Mouse (Mus musculus) kidney, embryonic 16.5 days (tissue): Measurements from ENCODE around the gene Acly. TPM values are rescaled to one million over a fixed set of nuclear protein-coding genes. Genes with fewer than 3 reads are reported as not detected.
"Not testable (repeated sequence)": the region's sequence is repeated elsewhere in the genome, so short reads cannot be mapped to it uniquely, and the experiment has no call there.

Experiments used
- ATAC-seq: fragments of 200-750 bp; cut with Nextera tagmentation; 2 replicates; pipeline ENCODE4 v1.8.0; 2017; ENCODE audit warnings: moderate TSS enrichment; ENCODE audit not compliant: low FRiP score, low TSS enrichment
- H3K27ac ChIP-seq: fragments of 300-500 bp; sonication (generic); 2 replicates; pipeline ENCODE4 v1.5.1; 2014; ENCODE audit warnings: low read length
- H3K27me3 ChIP-seq: fragments of 300-500 bp; sonication (generic); 2 replicates; pipeline ENCODE4 v1.6.1; 2014; ENCODE audit warnings: low read length, control low read depth, mixed read lengths; ENCODE audit not compliant: insufficient read depth
- H3K36me3 ChIP-seq: fragments of 300-500 bp; sonication (generic); 2 replicates; pipeline ENCODE4 v1.6.1; 2014; ENCODE audit warnings: low read length, control low read depth, mixed read lengths; ENCODE audit not compliant: insufficient read depth
- H3K4me1 ChIP-seq: fragments of 300-500 bp; sonication (generic); 2 replicates; pipeline ENCODE4 v1.6.1; 2014; ENCODE audit warnings: low read length, control low read depth, mixed read lengths; ENCODE audit not compliant: insufficient read depth
- H3K4me2 ChIP-seq: fragments of 300-500 bp; sonication (generic); replicated peaks from 2 replicates; pipeline ENCODE4 v1.6.1; 2014; ENCODE audit warnings: low read depth, low read length
- H3K4me3 ChIP-seq: fragments of 300-500 bp; sonication (generic); 2 replicates; pipeline ENCODE4 v1.5.1; 2014; ENCODE audit warnings: mild to moderate bottlenecking, low read length
- H3K9ac ChIP-seq: fragments of 300-500 bp; sonication (generic); replicated peaks from 2 replicates; pipeline ENCODE4 v1.6.1; 2014; ENCODE audit warnings: low read length
- H3K9me3 ChIP-seq: fragments of 300-500 bp; sonication (generic); 2 replicates; pipeline ENCODE4 v1.6.1; 2016; ENCODE audit warnings: low read length, control low read depth
- WGBS: fragments of 180-500 bp; shearing (Covaris S2); extraction: QIAGEN DNeasy Blood & Tissue Kit; methylation state at CpG from one replicate; pipeline ENCODE4 v1.1.7; 2014; 5-methylcytosine and 5-hydroxymethylcytosine counted together
- polyA plus RNA-seq: library from polyadenylated mRNA; unstranded; fragments of >200 nt; fragmentation: Nextera tagmentation; extraction: Ambion mirVana; gene quantifications from 2 replicates; pipeline ENCODE4 v1.2.1, GENCODE M21; 2015

Gene Acly
- polyA plus RNA-seq, 1 experiment from 2014 or later, result 173 TPM

DNA sequence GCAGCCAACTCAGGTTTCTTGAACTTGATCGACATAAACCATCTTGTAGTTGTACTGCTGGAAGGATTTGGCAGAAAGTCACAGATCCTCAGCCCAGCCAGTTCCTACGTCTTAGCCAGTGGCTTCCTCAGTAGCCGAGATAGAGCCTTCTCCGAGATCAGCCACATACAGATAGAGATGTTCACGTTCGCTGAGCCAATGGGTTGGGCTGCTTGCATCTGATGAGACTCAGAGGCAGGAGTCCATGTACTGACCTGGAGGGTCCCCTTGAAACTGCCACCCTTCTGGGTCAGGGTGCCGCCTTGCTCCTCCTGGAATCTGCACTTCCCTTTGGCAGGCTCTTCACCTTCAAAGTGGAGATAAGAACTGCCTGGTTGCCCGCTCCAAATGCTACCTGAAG is 21.7 kb upstream of the Acly start:
- WGBS, result 77% methylated on average over 8 of the region's 8 CpGs
- no peaks in the 10 kb centered on the region for H3K27me3 ChIP-seq

DNA sequence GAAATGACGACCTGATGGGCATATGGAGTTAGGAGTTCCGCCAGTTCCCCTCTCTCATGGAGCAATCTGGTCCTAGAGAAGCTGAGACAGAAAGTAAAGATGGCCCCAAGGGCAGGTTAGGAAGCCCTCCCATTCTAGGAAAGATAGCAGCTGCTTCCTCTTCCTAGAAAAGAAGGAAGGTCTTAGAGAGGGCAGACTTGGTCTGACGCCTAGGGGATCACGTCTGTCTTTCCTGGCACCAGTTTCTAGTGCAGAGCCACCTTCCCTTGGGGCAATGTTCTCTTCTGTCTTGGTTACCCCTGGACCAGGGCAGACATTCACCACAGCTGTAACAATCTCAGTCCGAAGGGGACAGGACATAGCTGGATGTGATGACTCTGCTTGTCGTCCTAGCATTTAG is 20.3 kb upstream of the Acly start:
- 77% methylated on average over 6 of the region's 6 CpGs for WGBS

More for the DNA sequence above, 21.7 kb upstream of the Acly start:
- Histone ChIP-seq H3K4me3 (no peak overlapping the region), H3K4me2 (no peak overlapping the region), H3K4me1 (peaks cover 10% of the 10 kb centered on the region; the same call in 1 of the 2 replicates), H3K9me3 (no peaks in the 10 kb centered on the region), H3K27ac (no peak overlapping the region), H3K9ac (no peak overlapping the region), H3K36me3 (no peaks in the 10 kb centered on the region)
- no peak for ATAC-seq

DNA sequence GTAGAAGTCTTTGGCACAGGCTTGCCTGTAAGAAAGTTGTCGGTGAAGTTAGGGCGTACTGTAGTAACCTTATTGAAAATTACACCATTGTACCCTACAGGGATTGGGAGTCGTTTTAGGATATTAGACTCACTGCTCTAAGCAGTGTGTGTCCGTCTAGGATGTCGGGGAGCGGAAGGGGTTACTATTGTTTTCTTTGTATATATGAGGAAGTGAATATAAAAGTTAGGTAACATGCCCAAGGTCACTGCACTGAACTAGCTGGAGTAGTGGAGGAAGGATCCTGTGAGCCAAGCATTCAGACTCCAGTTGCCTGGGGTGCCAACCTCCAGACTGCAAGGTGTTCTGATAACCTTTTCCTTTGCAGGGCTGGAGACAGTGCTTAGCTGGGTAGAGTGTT is 19.2 kb upstream of the Acly start:
- no peaks in the 10 kb centered on the region for H3K9me3 ChIP-seq
- 82% methylated on average over 6 of the region's 6 CpGs for WGBS
- H3K9ac ChIP-seq, result no peak overlapping the region
- H3K4me2 ChIP-seq, result no peak overlapping the region
- H3K27ac ChIP-seq, result no peak overlapping the region
- peaks cover 10% of the 10 kb centered on the region; the same call in 1 of the 2 replicates for H3K4me1 ChIP-seq
- no peaks in the 10 kb centered on the region for H3K36me3 ChIP-seq
- H3K27me3 ChIP-seq, result no peaks in the 10 kb centered on the region
- ATAC-seq, result no peak
- H3K4me3 ChIP-seq, result no peak overlapping the region

More for the DNA sequence above, 20.3 kb upstream of the Acly start:
- Histone ChIP-seq H3K36me3 (no peaks in the 10 kb centered on the region), H3K9me3 (no peaks in the 10 kb centered on the region), H3K4me3 (no peak overlapping the region), H3K27me3 (no peaks in the 10 kb centered on the region), H3K27ac (no peak overlapping the region), H3K9ac (no peak overlapping the region), H3K4me1 (peaks cover 10% of the 10 kb centered on the region; the same call in 1 of the 2 replicates), H3K4me2 (no peak overlapping the region)
- ATAC-seq, result no peak

DNA sequence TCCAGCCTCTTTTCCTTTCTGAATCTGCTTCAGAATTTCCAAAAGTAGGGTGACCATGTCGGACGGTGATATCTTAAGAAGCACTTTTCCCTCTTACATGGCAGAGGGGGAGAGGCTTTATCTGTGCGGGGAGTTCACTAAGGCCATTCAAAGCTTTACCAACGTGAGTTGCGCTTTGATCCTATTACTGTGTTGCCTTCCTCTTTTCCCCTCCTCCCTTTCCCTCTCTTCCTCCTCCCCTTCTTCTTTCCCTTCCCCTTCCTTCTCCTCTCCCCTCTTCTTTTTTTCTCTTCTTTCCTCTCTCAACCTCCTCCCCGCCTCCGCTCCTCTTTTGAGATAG is 17.9 kb upstream of the Acly start:
- no peak; the same call in 1 of the 2 replicates for ATAC-seq
- 31% methylated on average over 7 of the region's 7 CpGs for WGBS
- Histone ChIP-seq H3K4me1 (peaks cover 10% of the 10 kb centered on the region; the same call in 1 of the 2 replicates), H3K4me2 (peak overlapping the region; percentile 66), H3K4me3 (peak overlapping the region; percentile 43), H3K9ac (peak overlapping the region; percentile 57), H3K27ac (no peak overlapping the region), H3K27me3 (no peaks in the 10 kb centered on the region), H3K36me3 (no peaks in the 10 kb centered on the region), H3K9me3 (no peaks in the 10 kb centered on the region)

DNA sequence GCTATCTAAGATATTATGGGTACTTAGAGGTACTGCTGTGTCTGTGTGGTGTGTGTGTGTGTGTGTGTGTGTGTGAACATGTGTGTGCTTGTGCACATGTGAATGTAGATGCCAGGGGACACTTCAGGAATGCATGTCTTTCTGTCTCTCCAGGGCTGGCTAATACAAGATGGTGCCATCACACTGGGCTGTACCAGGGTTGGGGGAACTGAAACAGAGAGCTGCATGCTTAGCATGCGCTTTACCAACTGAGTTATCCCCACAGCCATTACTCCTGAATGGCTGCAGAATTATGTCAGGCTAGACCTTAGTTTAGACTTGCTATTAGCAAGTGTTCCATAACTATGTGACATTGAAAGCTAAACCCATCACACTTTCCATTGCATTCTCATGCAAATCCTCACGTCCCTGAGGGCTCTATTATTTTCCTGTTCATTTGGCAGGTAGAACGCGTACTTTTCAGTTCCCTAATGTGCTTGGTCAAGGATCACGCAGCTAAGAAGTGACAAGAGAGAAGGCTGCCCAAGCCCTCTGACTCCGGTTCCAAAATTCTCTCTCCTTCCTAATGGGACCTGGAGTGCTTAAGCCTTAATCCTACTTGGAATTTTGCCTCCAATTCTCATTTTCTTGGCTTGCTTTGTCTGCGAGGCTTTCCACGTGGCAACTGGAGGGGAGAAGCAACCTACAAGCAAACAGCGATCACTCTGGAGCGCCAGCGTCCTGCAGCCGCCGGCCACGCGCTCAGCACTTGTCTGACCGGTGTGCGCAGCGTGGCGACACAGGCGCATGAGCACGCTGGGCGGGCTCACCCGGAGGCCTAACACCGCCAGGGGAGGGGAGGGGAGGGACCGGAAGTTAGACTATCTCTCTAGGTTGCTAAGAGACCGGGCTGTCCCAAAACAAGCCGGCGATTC is 17.3 kb upstream of the Acly start, which contains the start of gene Ttc25:
Gene Ttc25 (plus strand): TSS at position 776 of the 914 bp plus-strand sequence.
- no peaks in the 10 kb centered on the region for H3K9me3 ChIP-seq
- ATAC-seq, result peak; percentile 99
- H3K9ac ChIP-seq, result peak within 1 kb of the TSS; percentile 57
- H3K4me3 ChIP-seq, result peak within 1 kb of the TSS; percentile 43
- WGBS, result 5% methylated on average over 28 of the region's 28 CpGs
- no peaks in the 10 kb centered on the region for H3K36me3 ChIP-seq
- H3K4me1 ChIP-seq, result peaks cover 10% of the 10 kb centered on the region; the same call in 1 of the 2 replicates
- H3K27ac ChIP-seq, result no peak within 1 kb of the TSS
- no peaks in the 10 kb centered on the region for H3K27me3 ChIP-seq
- peak within 1 kb of the TSS; percentile 66 for H3K4me2 ChIP-seq

DNA sequence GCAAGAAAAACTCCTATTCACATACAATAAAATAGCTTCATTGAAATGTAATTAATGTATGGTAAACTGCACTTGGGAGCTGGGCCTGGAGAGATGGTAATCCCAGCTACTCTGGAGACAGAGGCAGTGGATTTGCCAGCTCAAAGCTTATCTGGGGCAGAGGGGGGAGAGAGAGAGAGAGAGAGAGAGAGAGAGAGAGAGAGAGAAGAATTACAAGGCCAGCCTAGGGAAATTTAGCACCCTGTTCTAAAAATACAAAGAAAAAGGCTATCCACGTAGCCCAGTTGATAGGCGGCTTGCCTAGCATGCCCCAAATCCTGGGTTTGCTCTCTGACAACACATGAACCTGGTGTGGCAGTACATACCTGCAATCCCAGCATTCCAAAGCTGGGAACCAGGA is 13.8 kb upstream of the Acly start:
- H3K27ac ChIP-seq, result no peak overlapping the region
- no peaks in the 10 kb centered on the region for H3K36me3 ChIP-seq
- ATAC-seq, result no peak
- H3K9me3 ChIP-seq, result no peaks in the 10 kb centered on the region
- no peak overlapping the region for H3K9ac ChIP-seq
- no peaks in the 10 kb centered on the region for H3K27me3 ChIP-seq
- no peak overlapping the region for H3K4me3 ChIP-seq
- no peak overlapping the region for H3K4me2 ChIP-seq
- H3K4me1 ChIP-seq, result peaks cover 10% of the 10 kb centered on the region; the same call in 1 of the 2 replicates
- WGBS, result 92% methylated on average over 2 of the region's 2 CpGs

DNA sequence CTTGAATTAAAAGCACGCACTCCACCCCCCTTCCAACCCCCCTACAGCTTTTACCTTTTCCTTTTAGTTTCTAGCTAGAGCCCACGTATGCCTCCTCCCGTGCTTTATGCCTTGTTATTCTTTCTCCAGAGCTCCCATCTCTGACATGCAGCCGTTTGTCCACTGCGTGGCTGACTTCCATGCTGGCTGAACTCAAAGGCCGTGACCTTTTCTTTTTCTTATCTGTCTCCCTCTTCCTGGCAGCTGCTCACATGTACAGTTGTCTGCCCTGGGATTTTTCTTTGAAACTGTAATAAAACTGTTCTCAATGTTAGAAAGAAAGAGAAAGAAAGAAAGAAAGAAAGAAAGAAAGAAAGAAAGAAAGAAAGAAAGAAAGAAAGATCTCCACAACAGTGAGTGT is 13.2 kb upstream of the Acly start:
- H3K9me3 ChIP-seq, result no peaks in the 10 kb centered on the region
- H3K4me1 ChIP-seq, result peaks cover 8% of the 10 kb centered on the region; the same call in 1 of the 2 replicates
- no peak for ATAC-seq
- WGBS, result 22% methylated on average over 6 of the region's 6 CpGs
- H3K9ac ChIP-seq, result no peak overlapping the region
- H3K4me3 ChIP-seq, result no peak overlapping the region
- no peaks in the 10 kb centered on the region for H3K27me3 ChIP-seq
- H3K27ac ChIP-seq, result no peak overlapping the region
- no peak overlapping the region for H3K4me2 ChIP-seq
- H3K36me3 ChIP-seq, result no peaks in the 10 kb centered on the region

DNA sequence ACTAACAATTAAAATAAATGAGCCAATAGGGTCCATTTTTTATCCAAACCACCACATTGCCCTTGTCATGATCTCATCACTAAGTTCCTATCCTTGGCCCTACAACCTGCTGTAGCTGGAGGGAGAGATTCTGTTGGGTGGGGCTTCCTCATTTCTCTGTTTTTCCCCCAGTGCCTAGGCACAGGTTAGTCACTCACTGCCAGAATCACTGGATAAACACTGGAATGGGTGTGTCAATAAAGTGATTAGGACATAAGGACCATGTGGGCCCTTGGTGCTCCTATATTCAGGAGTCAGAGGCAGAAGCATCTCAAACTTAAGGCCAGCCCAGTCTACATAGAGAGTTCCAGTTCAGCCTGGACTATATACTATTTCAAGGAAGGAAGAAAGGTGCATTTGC is 8.7 kb upstream of the Acly start:
- H3K36me3 ChIP-seq, result no peaks in the 10 kb centered on the region
- H3K9ac ChIP-seq, result no peak overlapping the region
- no peak overlapping the region for H3K4me2 ChIP-seq
- H3K4me1 ChIP-seq, result no peaks in the 10 kb centered on the region
- H3K9me3 ChIP-seq, result no peaks in the 10 kb centered on the region
- H3K4me3 ChIP-seq, result no peak overlapping the region
- H3K27ac ChIP-seq, result no peak overlapping the region
- no peak for ATAC-seq
- no peaks in the 10 kb centered on the region for H3K27me3 ChIP-seq

DNA sequence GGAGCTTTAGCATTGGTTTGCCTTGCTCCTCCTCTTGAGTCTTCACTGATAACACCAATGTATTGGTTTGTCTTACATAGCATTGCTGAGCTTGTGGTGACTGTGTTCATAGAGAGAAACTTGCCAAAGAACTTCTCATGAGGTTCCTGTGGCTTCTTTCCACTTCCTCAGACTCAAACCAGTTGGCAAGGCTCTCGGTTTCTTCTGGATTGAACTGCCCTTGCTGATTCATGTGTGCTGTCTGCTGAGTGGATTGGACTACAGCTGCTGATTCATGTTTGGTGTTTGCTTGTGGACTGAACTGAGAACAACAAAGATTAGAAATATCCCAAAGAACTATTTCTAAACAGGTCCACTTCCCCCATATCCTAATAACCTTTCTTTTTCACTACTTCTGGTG is 8.2 kb upstream of the Acly start:
- no peaks in the 10 kb centered on the region for H3K36me3 ChIP-seq
- no peak overlapping the region for H3K4me2 ChIP-seq
- no peaks in the 10 kb centered on the region for H3K27me3 ChIP-seq
- no peak overlapping the region for H3K27ac ChIP-seq
- no peak overlapping the region for H3K9ac ChIP-seq
- no peak for ATAC-seq
- no peaks in the 10 kb centered on the region for H3K9me3 ChIP-seq
- no peak overlapping the region for H3K4me3 ChIP-seq
- WGBS, result 77% methylated on average over 1 of the region's 1 CpGs
- no peaks in the 10 kb centered on the region for H3K4me1 ChIP-seq

DNA sequence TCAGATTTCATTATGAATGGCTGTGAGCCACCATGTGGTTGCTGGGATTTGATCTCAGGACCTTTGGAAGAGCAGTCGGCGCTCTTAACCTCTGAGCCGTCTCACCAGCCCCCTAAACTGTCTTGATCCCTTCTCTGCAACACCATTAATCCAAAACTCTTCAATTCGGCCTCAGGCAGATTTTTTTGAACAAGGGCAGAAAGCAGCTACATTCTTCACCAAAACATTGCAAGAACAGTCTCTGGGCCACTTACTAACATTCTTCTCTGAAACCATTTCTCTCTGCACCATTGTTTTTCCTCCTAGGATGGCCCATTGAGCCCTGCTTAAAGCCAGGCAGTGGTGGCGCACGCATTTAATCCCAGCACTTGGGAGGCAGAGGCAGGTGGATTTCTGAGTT is 7.0 kb upstream of the Acly start:
- not testable (repeated sequence) for H3K27ac ChIP-seq, H3K9ac ChIP-seq, H3K4me3 ChIP-seq, ATAC-seq, H3K9me3 ChIP-seq, H3K4me2 ChIP-seq, H3K4me1 ChIP-seq, H3K36me3 ChIP-seq, H3K27me3 ChIP-seq
- 85% methylated on average over 6 of the region's 6 CpGs for WGBS
